Mouse (Mus musculus) liver, embryonic 13.5 days (tissue): ENCODE results near the gene Cep128. TPM values are rescaled to one million over a fixed set of nuclear protein-coding genes. Genes with fewer than 3 reads are reported as not detected.
"Not testable (repeated sequence)": the region's sequence is repeated elsewhere in the genome, so short reads cannot be mapped to it uniquely, and the experiment has no call there.

Experiments
- ATAC-seq: fragments of 200-750 bp; cut with Nextera tagmentation; 2 replicates; pipeline ENCODE4 v1.8.0; 2017; ENCODE audit warnings: low read depth, mild to moderate bottlenecking, moderate number of reproducible peaks, moderate library complexity
- DNase-seq: peaks from one replicate; pipeline ENCODE4 v3.0.0; 2022
- H3K27ac ChIP-seq: fragments of 300-500 bp; sonication (generic); 2 replicates; pipeline ENCODE4 v1.5.1; 2015; ENCODE audit warnings: moderate library complexity, mild to moderate bottlenecking, inconsistent platforms
- H3K27me3 ChIP-seq: fragments of 300-500 bp; sonication (generic); 2 replicates; pipeline ENCODE4 v1.6.1; 2015; ENCODE audit warnings: mild to moderate bottlenecking, inconsistent platforms
- H3K36me3 ChIP-seq: fragments of 300-500 bp; sonication (generic); 2 replicates; pipeline ENCODE4 v1.6.1; 2015; ENCODE audit warnings: mild to moderate bottlenecking, inconsistent platforms
- H3K4me1 ChIP-seq: fragments of 300-500 bp; sonication (generic); replicated peaks from 2 replicates; pipeline ENCODE4 v1.6.1; 2015; ENCODE audit warnings: inconsistent platforms
- H3K4me2 ChIP-seq: fragments of 300-500 bp; sonication (generic); 2 replicates; pipeline ENCODE4 v1.6.1; 2015; ENCODE audit warnings: inconsistent platforms, mild to moderate bottlenecking, moderate library complexity
- H3K4me3 ChIP-seq: fragments of 300-500 bp; sonication (generic); replicated peaks from 2 replicates; pipeline ENCODE4 v1.5.1; 2015; ENCODE audit warnings: mild to moderate bottlenecking, inconsistent platforms
- H3K9ac ChIP-seq: fragments of 300-500 bp; sonication (generic); 2 replicates; pipeline ENCODE4 v1.6.1; 2015; ENCODE audit warnings: mild to moderate bottlenecking, inconsistent platforms
- H3K9me3 ChIP-seq: fragments of 300-500 bp; sonication (generic); replicated peaks from 2 replicates; pipeline ENCODE4 v1.6.1; 2016; ENCODE audit warnings: inconsistent platforms
- WGBS: fragments of 180-500 bp; shearing (Covaris S2); methylation state at CpG from one replicate; pipeline ENCODE4 v1.1.7; 2015; ENCODE audit not compliant: insufficient replicate concordance; 5-methylcytosine and 5-hydroxymethylcytosine counted together
- polyA plus RNA-seq: library from polyadenylated mRNA; unstranded; fragments of >200 nt; fragmentation: Nextera tagmentation; extraction: Ambion mirVana; gene quantifications from 2 replicates; pipeline ENCODE4 v1.2.1, GENCODE M21; 2015

Gene Cep128
- polyA plus RNA-seq, 1 experiment from 2014 or later, result 9.0 TPM

DNA sequence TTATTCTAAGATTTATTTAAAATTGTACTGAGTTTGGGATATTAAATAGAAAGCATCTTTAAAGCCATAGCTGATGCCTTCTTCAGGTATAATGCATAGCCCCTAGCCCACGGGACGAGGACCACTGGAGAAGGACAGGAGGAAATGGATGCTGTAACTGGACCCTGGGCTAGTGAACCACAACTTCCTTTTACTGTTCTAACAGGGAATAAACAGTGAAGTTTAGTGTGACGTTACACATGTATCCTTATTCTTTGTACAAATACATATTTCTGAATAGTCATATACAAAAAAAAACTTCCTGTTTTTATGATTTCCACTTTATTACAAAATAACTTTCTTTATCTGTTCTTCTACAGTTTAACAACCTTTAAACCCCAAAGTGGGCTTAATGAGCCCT, 376.0 kb downstream of the Cep128 start:
- Histone ChIP-seq H3K9me3 (no peaks in the 10 kb centered on the region), H3K36me3 (no peaks in the 10 kb centered on the region), H3K9ac (no peak overlapping the region), H3K4me3 (no peak overlapping the region), H3K4me1 (no peaks in the 10 kb centered on the region), H3K27ac (no peak overlapping the region), H3K27me3 (no peaks in the 10 kb centered on the region), H3K4me2 (no peak overlapping the region)
- DNase-seq (no peak), ATAC-seq (no peak)
- whole genome bisulfite sequencing, result 38% methylated on average over 3 of the region's 3 CpGs

DNA sequence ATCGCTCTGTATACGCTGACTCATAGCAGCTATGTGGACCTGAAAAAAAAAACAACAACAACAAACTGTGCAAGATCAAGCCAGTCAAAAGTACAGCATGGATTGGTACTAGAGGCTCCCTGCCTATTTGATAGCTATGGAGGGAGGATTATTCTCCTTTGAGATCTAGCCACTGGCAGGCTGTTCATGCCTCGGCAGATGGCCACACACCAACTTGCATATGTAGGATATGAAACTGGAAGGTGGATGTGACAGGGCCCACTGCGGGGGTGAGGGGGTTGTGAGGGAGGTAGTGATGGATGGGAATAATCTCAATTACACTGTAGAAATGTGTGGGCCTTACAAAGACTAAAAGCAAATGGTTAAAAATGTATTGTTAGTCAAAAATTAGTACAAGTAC, 386.7 kb downstream of the Cep128 start:
- ATAC-seq (no peak), DNase-seq (no peak)
- Histone ChIP-seq H3K4me1 (no peaks in the 10 kb centered on the region), H3K9me3 (no peaks in the 10 kb centered on the region), H3K9ac (no peak overlapping the region), H3K4me3 (no peak overlapping the region), H3K36me3 (no peaks in the 10 kb centered on the region), H3K27me3 (no peaks in the 10 kb centered on the region), H3K27ac (no peak overlapping the region), H3K4me2 (no peak overlapping the region)
- WGBS, result 85% methylated on average over 4 of the region's 4 CpGs

- Histone ChIP-seq H3K27ac (no peak overlapping the region), H3K27me3 (no peaks in the 10 kb centered on the region), H3K9ac (no peak overlapping the region), H3K4me2 (no peak overlapping the region), H3K4me1 (no peaks in the 10 kb centered on the region), H3K4me3 (no peak overlapping the region), H3K36me3 (no peaks in the 10 kb centered on the region), H3K9me3 (no peaks in the 10 kb centered on the region)
- 70% methylated on average over 2 of the region's 2 CpGs for WGBS
- DNase-seq, result no peak
- no peak for ATAC-seq
Measured at GRCm38 (mm10) chr12:90993331-90993730, 390.9 kb downstream of the Cep128 start.

DNA sequence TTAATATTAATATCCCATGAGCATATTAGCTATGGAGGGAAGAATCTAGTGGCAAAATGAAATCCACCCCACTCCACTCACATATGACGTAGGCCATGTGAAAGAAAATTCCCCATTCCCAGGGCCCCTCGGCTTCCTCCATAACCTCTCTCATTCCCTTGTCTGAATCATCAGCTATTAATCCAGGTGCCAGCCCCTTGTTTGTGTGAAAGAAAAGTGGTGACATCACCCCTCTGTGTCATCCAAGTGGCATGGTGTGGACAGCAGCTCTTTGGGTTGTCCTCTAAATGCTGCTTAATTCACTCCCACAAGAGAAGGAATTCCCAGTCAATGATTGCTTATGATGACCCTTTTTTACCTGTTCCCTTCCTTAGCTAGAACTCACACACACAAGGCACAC, 396.4 kb downstream of the Cep128 start:
- ATAC-seq (no peak), DNase-seq (no peak)
- H3K36me3 ChIP-seq, result no peaks in the 10 kb centered on the region
- no peaks in the 10 kb centered on the region for H3K27me3 ChIP-seq
- no peak overlapping the region for H3K9ac ChIP-seq
- H3K4me1 ChIP-seq, result no peaks in the 10 kb centered on the region
- 73% methylated on average over 2 of the region's 2 CpGs for WGBS
- H3K27ac ChIP-seq, result no peak overlapping the region
- no peak overlapping the region for H3K4me2 ChIP-seq
- no peak overlapping the region for H3K4me3 ChIP-seq
- H3K9me3 ChIP-seq, result no peaks in the 10 kb centered on the region

DNA sequence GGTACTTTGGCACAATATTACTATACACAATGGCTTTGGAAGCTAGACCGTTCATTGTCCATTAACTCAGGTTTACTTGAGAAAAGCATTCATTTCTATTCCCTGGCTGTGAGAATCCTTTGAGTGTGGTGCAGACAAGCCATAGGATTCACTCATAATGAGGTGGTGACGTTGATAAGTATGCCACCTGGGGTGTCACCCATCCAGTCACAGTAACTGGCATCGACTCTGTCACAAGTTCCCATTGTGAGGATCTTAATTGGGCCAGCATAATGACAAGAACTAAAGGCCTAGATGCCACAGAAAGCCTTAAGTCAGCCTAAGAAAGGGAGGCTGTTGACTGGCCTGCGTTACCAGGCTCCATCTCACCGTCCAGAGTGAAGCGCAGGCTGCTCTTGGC, 396.9 kb downstream of the Cep128 start:
- whole genome bisulfite sequencing, result 71% methylated on average over 6 of the region's 6 CpGs
- Histone ChIP-seq H3K4me2 (no peak overlapping the region), H3K27me3 (no peaks in the 10 kb centered on the region), H3K9me3 (no peaks in the 10 kb centered on the region), H3K27ac (no peak overlapping the region), H3K9ac (no peak overlapping the region), H3K36me3 (no peaks in the 10 kb centered on the region), H3K4me1 (no peaks in the 10 kb centered on the region), H3K4me3 (no peak overlapping the region)
- DNase-seq (no peak), ATAC-seq (no peak)

GRCm38 (mm10) chr12:90982018-90982417, 402.2 kb downstream of the Cep128 start:
- DNase-seq (no peak), ATAC-seq (no peak)
- H3K4me1 ChIP-seq, result no peaks in the 10 kb centered on the region
- no peaks in the 10 kb centered on the region for H3K36me3 ChIP-seq
- no peaks in the 10 kb centered on the region for H3K9me3 ChIP-seq
- 62% methylated on average over 4 of the region's 4 CpGs for WGBS
- no peak overlapping the region for H3K27ac ChIP-seq
- H3K9ac ChIP-seq, result no peak overlapping the region
- no peak overlapping the region for H3K4me2 ChIP-seq
- no peak overlapping the region for H3K4me3 ChIP-seq
- H3K27me3 ChIP-seq, result no peaks in the 10 kb centered on the region

DNA sequence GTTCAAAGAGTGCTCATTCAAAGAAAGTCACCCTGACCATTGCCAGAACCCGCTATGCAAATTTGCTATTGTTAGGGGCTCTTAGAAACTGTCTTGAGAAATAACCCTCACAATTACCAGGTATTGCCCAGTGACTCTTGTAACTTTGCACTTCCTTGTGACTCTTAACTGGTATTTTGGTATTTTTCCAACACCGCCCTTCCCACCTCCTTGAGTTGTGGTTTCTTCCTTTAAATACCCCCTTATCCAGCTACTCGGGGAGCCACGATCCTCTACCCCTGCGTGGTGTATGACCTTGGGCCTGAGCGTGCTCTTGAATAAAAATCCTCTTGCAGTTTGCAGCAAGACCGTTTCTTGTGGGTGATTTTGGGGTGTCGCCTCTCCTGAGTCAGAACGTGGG, 407.8 kb downstream of the Cep128 start:
- 72% methylated on average over 9 of the region's 9 CpGs for WGBS
- not testable (repeated sequence) for ATAC-seq, H3K4me1 ChIP-seq, H3K27ac ChIP-seq, H3K4me2 ChIP-seq, H3K9ac ChIP-seq, DNase-seq, H3K36me3 ChIP-seq, H3K9me3 ChIP-seq, H3K4me3 ChIP-seq, H3K27me3 ChIP-seq

GRCm38 (mm10) chr12:90975429-90975828, 408.8 kb downstream of the Cep128 start:
- H3K4me1 ChIP-seq, result no peaks in the 10 kb centered on the region
- no peak overlapping the region for H3K4me3 ChIP-seq
- no peaks in the 10 kb centered on the region for H3K9me3 ChIP-seq
- H3K27ac ChIP-seq, result no peak overlapping the region
- no peaks in the 10 kb centered on the region for H3K27me3 ChIP-seq
- 19% methylated on average over 2 of the region's 2 CpGs for WGBS
- no peak overlapping the region for H3K4me2 ChIP-seq
- H3K36me3 ChIP-seq, result no peaks in the 10 kb centered on the region
- no peak overlapping the region for H3K9ac ChIP-seq
- no peak for DNase-seq
- ATAC-seq, result no peak

- ATAC-seq (no peak), DNase-seq (no peak)
- Histone ChIP-seq H3K27me3 (no peaks in the 10 kb centered on the region), H3K27ac (no peak overlapping the region), H3K4me1 (no peaks in the 10 kb centered on the region), H3K36me3 (no peaks in the 10 kb centered on the region), H3K4me2 (no peak overlapping the region), H3K4me3 (no peak overlapping the region), H3K9me3 (no peaks in the 10 kb centered on the region), H3K9ac (no peak overlapping the region)
- 78% methylated on average over 3 of the region's 3 CpGs for WGBS
Measured at GRCm38 (mm10) chr12:90971156-90971555, 413.1 kb downstream of the Cep128 start.

- no peak for ATAC-seq
Measured at GRCm38 (mm10) chr12:90961386-90962017, 422.7 kb downstream of the Cep128 start.

DNA sequence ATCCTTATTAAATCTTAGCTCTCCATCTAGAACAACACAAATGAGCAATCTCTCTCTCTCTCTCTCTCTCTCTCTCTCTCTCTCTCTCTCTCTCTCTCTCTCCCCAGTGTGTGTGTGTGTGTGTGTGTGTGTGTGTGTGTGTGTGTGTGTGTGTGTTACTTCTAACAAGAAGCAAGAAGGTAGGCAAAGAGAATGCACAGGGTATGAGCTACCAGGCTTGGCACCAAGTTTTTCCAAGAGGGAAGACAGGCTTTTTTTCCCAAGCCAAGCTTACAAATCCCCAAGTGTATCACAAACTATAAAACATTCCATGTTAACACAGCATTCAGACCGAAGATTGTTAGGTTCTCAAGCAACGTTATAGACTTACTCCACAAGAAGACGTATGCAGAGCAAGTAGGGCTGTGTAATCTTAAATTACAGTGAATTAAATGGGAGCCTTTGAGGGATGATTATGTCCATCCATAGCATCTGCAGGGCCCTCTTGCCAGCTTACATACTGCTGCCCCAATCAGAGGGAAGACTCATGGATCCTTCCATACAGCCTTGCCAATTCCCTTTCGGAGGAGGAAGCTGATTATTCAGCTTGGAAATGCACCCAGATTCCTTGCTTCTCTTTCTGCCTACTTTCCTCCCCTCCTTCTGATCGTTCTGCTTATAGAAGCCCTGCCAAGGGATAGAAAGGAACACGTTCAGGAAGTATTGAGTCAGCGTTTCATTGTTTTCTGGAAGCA, 429.3 kb downstream of the Cep128 start:
- WGBS, result 56% methylated on average over 7 of the region's 7 CpGs
- DNase-seq, result no peak
- H3K27me3 ChIP-seq, result no peaks in the 10 kb centered on the region
- no peak overlapping the region for H3K9ac ChIP-seq
- ATAC-seq, result no peak
- no peak overlapping the region for H3K4me2 ChIP-seq
- H3K36me3 ChIP-seq, result no peaks in the 10 kb centered on the region
- no peak overlapping the region for H3K27ac ChIP-seq
- H3K4me3 ChIP-seq, result no peak overlapping the region
- no peaks in the 10 kb centered on the region for H3K9me3 ChIP-seq
- no peaks in the 10 kb centered on the region for H3K4me1 ChIP-seq

More at GRCm38 (mm10) chr12:90961386-90962017, 422.7 kb downstream of the Cep128 start:
- H3K9ac ChIP-seq, result no peak overlapping the region
- H3K4me2 ChIP-seq, result no peak overlapping the region
- no peak for DNase-seq
- 51% methylated on average over 5 of the region's 5 CpGs for WGBS
- no peaks in the 10 kb centered on the region for H3K27me3 ChIP-seq
- no peaks in the 10 kb centered on the region for H3K9me3 ChIP-seq
- H3K27ac ChIP-seq, result no peak overlapping the region
- H3K4me3 ChIP-seq, result no peak overlapping the region
- H3K4me1 ChIP-seq, result no peaks in the 10 kb centered on the region
- no peaks in the 10 kb centered on the region for H3K36me3 ChIP-seq
